Mouse (Mus musculus): Measurements from ENCODE around the gene Tlx3.

The Tlx3 gene

GRCm38 (mm10) chr11:33197133-33197514, 6.3 kb downstream of the Tlx3 start:
- no peak for DNase-seq (ENCODE audit: low spot score in 2 of 2)

- DNase-seq (ENCODE audit: low spot score in 2 of 2), result no peak
These were observed 6.8 kb downstream of the Tlx3 start for GRCm38 (mm10) chr11:33196447-33197132.

GRCm38 (mm10) chr11:33195531-33196446, 7.6 kb downstream of the Tlx3 start:
- DNase-seq (ENCODE audit: low spot score in 2 of 2), result no peak

GRCm38 (mm10) chr11:33195061-33195460, 8.3 kb downstream of the Tlx3 start:
- no peak for DNase-seq (ENCODE audit: low spot score in 2 of 2)

GRCm38 (mm10) chr11:33193695-33194094, 9.7 kb downstream of the Tlx3 start:
- DNase-seq (ENCODE audit: low spot score in 2 of 2), result no peak

- DNase-seq (ENCODE audit: low spot score in 2 of 2), result no peak
These were observed 21.6 kb downstream of the Tlx3 start for GRCm38 (mm10) chr11:33181804-33182203.

GRCm38 (mm10) chr11:33180701-33181116, 22.7 kb downstream of the Tlx3 start:
- no peak for DNase-seq (ENCODE audit: low spot score in 2 of 2)

- DNase-seq (ENCODE audit: low spot score in 2 of 2), result no peak
These were observed 23.6 kb downstream of the Tlx3 start for GRCm38 (mm10) chr11:33179802-33180201.

GRCm38 (mm10) chr11:33176525-33177245, 26.7 kb downstream of the Tlx3 start:
- peak in 1 of 2 experiments; percentile 31 for DNase-seq (ENCODE audit: low spot score in 2 of 2)

GRCm38 (mm10) chr11:33175768-33176167, 27.6 kb downstream of the Tlx3 start:
- DNase-seq (ENCODE audit: low spot score in 2 of 2), result no peak

- DNase-seq (ENCODE audit: low spot score in 2 of 2), result peak; percentile 16 to 70
These were observed 32.9 kb downstream of the Tlx3 start for GRCm38 (mm10) chr11:33170489-33170888.

- peak; percentile 97 to 99 for DNase-seq (ENCODE audit: low spot score in 2 of 2)
These were observed 40.3 kb downstream of the Tlx3 start, which contains the start of gene Npm1 for GRCm38 (mm10) chr11:33162998-33163506. TSS of gene Npm1 (minus strand) at chr11:33163206.

- DNase-seq (ENCODE audit: low spot score in 2 of 2), result peak; percentile 55 to 70
These were observed 41.0 kb downstream of the Tlx3 start for GRCm38 (mm10) chr11:33162211-33162997.

- DNase-seq (ENCODE audit: low spot score in 2 of 2), result no peak
These were observed 43.6 kb downstream of the Tlx3 start for GRCm38 (mm10) chr11:33159741-33160140.

- DNase-seq (ENCODE audit: low spot score in 2 of 2), result no peak
These were observed 45.8 kb downstream of the Tlx3 start for GRCm38 (mm10) chr11:33157453-33158196.

- DNase-seq (ENCODE audit: low spot score in 2 of 2), result no peak
These were observed 46.9 kb downstream of the Tlx3 start for GRCm38 (mm10) chr11:33156436-33157015.

- no peak for DNase-seq (ENCODE audit: low spot score in 2 of 2)
These were observed 48.9 kb downstream of the Tlx3 start for GRCm38 (mm10) chr11:33154459-33154858.

GRCm38 (mm10) chr11:33152997-33153396, 50.4 kb downstream of the Tlx3 start:
- no peak for DNase-seq (ENCODE audit: low spot score in 2 of 2)

GRCm38 (mm10) chr11:33151780-33152145, 51.6 kb downstream of the Tlx3 start:
- DNase-seq (ENCODE audit: low spot score in 2 of 2), result no peak

All from spleen, postnatal 10 days (tissue).